Mouse (Mus musculus) gastrocnemius, adult 18-20 months (tissue): ENCODE results near the gene Ptpn3. TPM values are rescaled to one million over a fixed set of nuclear protein-coding genes. Genes with fewer than 3 reads are reported as not detected.
A peak's percentile ranks its signal among the peaks of the same experiment; 100 is the strongest.
"Not testable (repeated sequence)": the region's sequence is repeated elsewhere in the genome, so short reads cannot be mapped to it uniquely, and the experiment has no call there.

ENCODE experiments used
- DNase-seq: peaks from one replicate; pipeline ENCODE4 v3.0.0; 2021; ENCODE audit warnings: low spot score
- total RNA-seq, 2 experiments: library from RNA; stranded (reverse); gene quantifications; 2 replicates each; pipeline ENCODE4 v1.2.3; 2021

The Ptpn3 gene
- total RNA-seq, 2 experiments from 2014 or later = 43.7 to 51.4 TPM

DNA sequence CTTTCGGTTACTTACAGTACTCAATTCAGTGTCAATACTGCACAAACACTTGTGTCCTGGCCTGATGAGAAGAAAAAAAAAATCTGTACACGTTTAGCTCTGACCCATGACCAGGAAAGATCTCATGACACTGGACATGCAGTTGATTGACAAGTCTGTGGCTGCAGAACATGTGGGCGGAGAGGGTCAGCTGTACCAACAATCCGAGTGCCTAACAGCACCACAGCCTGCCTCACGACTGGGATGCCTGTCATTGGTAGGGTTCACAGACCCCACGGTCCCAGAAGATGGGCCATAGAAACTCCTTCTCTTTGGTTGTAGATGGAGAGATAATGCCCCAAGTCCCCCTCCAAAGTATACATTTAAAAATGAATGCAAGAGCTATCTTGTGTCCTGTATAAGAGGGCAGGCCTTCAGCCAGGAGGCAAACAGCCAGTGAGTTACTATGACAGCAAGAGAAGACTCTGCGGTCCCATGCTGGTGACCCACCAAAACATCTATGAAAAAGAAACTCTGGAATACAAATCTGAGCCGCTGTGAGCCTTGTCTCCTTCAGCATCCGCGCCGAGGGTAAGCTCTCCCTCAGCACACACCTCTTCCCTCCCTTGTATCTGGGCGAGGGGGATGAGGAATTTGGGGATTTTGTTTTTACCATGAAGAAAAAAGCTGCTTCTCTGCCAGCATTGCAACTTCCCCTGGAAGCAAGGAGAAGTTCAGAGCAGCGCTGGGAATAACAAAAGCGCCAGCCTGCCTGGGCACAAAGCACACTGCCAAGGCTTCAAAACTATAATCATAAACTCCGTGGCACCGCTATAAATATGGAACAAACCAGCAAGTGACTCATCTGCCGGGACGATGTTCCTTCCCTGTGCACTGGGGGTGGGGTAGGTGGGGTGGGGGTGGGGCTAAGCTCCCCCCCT lies 72.8 kb downstream of the Ptpn3 start:
- no peak for DNase-seq

DNA sequence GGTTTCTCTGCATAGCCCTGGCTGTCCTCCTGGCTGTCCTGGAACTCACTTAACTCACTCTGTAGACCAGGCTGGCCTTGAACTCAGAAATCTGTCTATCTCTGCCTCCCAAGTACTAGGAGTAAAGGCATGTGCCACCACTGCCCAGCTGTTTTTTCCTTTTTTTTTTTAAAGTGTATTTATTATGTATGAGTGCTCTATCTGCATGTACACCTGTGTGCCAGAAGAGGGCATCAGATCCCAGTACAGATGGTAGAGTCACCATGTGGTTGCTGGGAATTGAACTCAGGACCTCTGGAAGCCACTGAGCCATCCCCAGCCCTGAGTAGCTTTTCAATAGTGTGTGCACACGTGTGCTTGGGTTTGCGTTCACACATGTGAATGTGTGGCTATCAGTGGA lies 76.9 kb downstream of the Ptpn3 start:
- DNase-seq = no peak

DNA sequence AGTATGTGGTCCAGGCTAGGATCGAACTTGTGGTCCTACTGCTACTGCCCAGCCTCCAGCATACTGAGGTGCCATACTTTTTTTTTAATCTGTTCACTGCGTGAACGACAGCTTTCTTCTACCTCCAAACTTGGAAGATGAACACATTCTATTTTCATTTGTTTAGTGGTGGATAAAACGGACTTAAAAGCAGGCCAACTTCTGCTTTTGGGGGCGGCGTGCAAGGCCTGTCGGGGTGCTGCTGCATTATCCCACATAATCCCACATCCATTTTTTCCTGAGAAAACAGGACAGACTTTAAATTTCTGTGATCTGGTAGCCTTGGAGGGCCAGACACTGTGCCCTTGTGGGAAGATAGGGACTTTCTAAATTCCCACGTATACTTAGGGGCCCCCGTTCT lies 83.9 kb downstream of the Ptpn3 start:
- no peak for DNase-seq

DNA sequence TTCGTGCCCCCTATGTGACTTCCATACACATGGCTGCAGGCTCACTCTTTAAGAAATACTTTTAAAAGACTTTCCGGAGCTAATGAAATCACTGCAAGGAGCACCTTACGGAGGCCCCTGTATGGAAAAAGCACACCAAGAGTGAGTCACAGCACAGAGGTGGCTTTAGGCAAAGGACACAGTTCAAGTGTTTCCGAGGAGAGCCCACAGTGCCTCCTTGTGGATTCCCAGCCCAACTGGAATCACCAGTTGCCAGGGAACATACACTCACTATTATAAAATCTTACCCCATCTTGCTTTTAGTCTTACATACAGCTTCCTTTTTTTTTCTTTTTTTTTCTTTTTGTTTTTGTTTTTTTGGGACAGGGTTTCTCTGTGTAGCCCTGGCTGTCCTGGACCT lies 85.1 kb downstream of the Ptpn3 start:
- DNase-seq = no peak

DNA sequence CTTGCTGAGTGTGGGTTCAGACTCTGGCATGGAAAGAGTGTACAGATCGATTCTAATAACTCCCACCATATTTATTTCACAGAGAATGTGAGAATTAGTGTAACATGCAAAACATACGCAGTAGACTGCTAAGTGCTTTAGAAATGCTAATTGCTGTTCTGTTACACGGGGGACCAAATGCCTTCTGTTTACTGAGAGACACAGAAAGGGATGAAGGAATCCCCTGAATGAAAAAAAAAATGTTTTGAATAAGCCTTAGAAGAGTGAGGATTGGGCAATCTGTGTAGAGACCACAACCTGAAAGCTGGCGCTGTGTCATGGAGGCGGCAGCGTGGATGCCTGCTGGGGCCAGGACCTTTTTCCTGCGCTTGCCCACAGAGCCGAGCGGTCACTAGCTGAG lies 86.8 kb downstream of the Ptpn3 start:
- no peak for DNase-seq

DNA sequence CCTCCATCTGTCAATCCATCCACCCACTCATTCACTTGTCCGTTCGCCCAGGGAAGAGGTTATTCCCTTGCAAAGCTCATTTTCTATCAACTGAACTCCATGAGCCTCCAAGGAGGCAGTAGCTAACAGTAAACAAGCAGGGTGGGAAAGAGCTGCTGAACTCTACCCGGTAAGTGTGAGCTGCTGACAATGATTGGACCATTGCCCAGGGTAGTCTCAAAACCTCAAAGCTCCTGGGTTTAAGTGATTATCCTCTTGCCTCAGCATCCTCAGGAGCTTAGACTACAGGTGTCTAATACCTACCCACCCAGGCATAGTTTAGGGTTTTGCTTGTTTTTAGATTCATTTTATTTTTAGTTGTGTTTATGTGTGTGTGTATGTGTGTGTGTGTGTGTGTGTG lies 87.5 kb downstream of the Ptpn3 start:
- no peak for DNase-seq

DNA sequence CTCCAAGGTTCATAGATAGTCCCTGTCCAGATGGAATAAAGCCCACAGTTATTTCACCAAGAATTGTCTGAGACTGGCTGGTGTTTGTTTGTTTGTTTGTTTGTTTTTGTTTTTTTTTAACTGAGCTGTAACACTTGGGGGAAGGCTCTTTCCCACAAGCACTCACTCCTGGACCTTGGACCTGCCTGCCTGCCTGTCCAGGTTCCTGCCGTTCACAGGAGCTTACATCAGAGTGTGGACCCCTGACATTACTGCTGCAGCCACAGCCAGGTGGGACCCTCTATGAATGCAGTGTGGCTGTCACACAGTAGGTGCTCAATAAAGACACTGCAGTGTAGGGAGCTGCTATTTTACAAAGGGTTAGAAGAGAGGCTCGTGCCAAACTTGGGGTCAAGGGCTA lies 89.9 kb downstream of the Ptpn3 start:
- DNase-seq = no peak

DNA sequence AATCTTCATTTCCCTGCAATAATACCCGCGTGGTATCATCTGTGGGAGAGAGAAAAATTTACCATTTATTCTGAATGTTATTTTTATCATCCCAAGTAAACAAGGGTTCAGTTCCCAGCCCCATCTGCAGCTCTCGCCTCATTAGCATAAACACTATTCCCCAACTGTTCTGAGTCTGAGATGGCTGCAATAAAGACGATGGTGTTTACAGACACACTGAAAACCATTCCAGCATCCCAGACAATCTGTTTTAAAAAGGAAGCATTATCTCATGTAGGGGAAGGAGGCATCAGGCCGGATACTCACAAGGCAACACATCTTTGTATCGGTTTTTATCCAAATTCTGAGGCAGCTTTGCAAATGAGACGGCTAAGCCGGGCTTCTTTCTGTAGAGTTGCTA lies 95.7 kb downstream of the Ptpn3 start:
- no peak for DNase-seq

DNA sequence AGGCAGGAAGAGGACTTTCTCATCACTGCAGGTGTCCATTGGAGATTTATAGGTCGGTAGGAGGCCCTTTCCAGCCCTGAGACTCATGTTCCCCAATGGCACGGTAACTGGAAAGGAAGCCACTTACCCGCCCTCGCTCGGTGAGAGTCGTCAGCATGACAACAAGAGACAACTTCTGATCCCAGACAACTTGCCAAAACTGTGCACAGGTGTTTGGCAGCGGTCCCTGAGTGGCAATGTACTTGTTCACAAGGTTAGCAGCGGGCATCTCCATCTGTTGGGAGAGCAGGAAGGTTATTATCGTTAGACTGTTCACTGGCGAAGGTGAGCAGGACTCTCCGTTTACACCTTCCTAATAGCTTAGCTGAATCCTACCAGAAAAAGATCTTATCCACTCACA lies 96.9 kb downstream of the Ptpn3 start:
- DNase-seq = peak; percentile 89

DNA sequence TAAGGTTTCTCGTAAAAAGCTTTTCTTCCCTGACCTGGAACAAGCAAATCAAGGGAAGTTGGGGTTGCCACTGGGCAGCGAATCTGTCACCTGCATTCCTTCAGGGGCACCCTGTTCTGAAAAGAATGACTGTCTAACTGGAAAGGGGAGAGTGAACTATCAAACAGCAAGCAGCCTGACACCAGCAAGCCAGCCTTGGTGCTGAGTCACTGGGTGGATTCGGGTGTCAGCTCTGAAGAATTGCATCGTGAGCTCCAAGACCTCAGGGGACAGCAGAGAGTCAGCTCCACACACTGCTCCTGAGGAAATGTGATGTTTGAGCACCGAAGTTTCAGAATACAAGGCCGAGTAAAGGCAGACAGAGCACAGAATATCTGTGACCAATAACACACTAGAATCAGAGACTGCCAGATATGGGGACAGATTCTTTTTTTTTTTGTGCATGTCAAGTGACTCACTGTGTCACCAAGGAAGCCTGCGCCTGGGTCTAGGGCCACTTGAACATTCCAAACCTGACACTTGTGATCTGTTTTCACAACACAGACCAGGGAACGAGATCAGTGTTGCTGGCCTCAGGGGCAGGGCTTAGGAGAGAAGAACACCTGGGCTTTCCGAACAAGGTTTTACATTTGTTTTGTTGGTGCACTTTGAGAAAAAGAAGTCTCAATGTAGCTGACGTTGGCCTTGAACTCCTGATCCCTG lies 98.8 kb downstream of the Ptpn3 start:
- peak; percentile 72 for DNase-seq

DNA sequence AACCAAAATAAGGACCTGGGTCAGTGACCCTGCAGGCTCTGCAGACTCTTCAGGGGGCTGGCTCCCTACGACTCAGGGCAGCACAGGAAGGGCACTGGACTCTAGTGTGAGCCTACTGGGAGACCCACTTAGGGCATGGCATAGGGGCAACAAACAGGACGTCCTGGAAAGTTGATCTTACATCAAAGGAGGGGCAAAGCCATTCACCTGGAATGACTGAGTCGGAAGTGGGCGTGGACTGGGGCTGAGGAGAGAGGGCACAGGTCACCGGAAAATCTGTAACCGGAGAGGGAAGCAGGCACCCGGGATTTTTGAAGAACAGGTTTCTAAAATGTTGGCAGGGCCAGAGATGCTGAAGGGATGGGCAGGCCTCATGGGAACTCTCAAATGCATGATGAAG lies 99.5 kb downstream of the Ptpn3 start:
- peak; percentile 20 for DNase-seq

DNA sequence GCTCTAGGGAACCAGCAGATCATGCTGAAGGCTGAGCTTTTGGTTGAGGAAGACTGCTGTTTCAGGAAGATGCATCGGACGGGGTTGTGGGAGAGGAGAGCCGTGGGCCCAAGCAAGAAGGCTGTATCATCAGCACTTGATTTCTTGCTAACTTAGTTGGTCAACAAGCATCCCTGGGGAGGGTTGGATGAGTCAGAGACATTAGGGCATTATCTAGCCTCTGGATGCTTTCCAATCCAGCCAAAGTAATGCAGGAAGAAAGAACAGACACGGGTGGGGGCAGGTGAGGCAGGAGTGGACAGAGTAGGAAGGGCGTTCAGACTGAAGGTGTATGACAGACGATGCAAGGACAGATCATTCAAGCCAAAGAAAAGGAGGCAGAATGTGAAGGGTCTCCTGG lies 101.0 kb downstream of the Ptpn3 start:
- peak; percentile 28 for DNase-seq

DNA sequence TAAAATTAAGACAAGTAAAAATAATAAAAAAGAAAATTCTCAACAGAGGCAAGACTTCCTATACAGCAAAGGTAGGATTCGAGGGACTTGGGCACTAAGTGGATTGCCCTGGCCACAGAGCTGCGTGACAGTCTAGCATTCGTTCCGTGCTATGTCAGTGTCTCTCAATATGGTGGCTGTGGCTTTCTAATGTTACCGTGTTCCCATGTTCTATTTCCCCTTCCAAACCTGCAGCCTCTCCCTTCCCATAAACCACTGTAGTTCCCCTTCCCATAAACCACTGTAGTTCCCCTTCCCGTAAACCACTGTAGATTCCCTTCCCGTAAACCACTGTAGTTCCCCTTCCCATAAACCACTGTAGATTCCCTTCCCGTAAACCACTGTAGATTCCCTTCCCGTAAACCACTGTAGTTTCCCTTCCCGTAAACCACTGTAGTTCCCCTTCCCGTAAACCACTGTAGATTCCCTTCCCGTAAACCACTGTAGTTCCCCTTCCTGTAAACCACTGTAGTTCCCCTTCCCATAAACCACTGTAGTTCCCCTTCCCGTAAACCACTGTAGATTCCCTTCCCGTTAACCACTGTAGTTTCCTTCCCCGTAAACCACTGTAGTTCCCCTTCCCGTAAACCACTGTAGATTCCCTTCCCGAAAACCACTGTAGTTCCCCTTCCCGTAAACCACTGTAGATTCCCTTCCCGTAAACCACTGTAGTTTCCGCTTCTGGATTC lies 102.8 kb downstream of the Ptpn3 start:
- DNase-seq = not testable (repeated sequence)

DNA sequence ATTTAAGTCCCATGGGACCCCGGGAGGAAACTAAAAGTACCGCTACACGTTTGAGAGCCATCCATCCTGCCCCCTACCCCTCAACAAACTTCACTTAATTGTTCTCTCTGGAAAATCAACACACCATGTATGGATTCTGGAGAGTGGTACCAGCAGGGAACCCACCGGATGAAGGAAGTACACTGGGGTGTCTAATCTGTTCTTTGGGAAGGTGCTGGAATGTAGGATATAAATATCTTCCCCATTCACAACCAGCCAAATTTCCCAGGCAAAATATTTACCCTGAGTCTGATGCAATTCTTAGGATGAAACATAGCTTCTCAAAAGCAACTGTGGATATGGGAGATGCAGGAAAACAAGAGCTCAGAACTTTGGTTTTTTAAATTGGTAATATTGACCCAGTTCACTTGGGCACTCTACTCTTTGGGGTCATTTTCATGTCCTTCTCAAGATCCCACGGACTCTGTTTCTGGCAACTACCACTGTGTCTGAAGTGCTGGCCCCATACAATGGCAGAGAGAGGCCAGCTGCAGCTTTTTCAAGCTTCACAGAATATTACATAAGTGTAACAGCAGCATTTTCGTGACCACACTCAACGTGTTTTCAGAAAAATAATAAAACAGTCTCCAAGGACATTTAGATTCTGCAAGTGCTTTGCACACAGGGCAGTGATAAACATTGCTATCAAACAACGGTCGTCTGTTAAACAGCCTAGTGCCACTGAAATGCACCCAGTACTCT lies 109.9 kb downstream of the Ptpn3 start:
- no peak for DNase-seq

DNA sequence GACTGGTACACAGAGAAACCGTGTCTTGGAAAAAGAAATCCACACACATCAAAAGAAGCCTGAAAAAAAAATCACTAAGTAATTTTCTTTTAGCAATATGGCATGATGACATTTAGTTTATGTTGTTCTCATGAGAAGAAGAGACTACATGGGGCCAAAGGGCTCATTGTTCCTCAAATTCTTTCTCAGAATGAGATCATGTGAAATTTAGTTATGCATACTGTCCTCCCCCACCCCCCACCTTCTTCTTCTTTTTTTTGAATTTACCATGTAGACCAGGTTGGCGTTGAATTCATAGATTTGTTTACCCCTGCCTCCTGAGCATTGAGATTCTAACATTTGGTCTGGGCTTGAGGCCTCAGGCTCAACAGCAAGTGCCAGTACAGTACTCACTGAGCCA lies 111.8 kb downstream of the Ptpn3 start:
- no peak for DNase-seq

DNA sequence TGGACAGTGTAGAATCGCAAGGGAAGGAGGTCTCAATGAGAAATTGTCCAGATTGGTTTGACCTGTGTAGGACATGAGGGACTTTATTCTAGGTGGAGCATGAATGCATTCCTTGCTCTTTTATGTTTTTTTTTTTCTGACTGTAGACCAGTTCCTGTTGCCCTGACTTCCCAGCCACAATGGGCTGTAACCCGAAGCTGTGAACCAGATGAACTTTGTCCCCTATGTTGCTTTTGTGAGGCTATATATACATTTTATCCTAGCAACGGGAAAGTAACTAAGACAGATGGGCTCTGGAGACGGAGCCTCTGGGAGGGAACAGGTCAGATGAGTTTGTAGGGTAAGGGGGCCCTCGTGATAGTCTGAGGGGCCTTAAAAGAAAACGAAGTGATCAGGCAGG lies 115.6 kb downstream of the Ptpn3 start:
- no peak for DNase-seq

DNA sequence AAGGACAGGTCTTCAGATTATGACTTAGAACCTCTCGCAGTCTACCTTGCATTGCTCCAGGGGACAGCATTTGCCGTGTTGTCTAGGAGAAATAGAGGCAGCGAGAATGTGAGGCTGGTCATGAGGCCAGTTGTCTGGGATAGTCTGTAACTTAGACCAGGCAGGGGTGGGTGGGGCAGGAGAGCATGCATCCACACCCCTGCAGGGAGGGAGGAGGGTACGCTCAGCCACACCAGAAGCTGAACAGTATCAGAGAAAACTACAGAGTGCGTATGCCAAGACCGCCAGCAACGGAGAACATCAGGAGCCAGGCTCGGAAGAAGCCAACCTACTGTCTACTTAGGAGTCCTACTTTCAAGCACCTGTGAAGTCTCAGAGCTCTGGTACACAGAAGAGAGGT lies 116.2 kb downstream of the Ptpn3 start:
- DNase-seq = no peak

DNA sequence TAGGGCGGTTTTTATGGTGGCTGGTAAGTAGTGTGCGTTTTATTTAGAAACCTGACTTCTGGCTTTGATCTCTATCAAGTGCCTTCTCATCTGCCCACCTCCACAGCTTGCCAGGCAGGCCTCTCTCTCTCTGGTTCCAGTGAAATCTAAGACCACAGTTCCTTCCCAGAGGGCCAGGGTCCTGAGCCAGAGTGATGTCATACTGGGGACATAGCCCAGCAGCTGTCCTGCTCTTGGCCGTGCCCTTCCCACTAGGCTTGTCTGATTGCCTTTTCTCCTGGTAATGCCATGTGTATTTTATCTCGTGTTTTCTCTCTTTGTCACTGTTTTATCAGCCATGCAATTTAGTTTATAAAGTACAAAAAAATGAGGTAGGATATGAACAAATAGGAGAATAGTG lies 118.1 kb downstream of the Ptpn3 start:
- DNase-seq = peak; percentile 93

DNA sequence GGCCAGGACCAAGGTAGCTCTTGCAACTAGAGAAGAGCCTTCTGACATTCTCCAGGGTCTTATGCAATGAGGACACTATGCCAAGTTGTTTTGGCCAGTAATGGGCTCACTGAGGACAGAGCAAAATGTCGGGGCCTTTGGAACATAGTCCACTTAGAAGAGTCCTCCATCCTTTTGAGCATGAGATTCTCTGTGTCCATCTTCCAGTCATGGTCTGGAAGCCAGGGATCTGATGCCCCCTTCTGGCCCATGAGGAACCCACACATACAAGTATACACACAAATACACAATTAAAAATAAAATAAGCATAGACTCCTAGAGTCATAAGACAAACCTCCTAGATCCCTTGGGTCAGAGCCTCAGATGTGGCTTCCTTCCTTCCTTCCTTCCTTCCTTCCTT lies 120.1 kb downstream of the Ptpn3 start:
- peak; percentile 40 for DNase-seq

DNA sequence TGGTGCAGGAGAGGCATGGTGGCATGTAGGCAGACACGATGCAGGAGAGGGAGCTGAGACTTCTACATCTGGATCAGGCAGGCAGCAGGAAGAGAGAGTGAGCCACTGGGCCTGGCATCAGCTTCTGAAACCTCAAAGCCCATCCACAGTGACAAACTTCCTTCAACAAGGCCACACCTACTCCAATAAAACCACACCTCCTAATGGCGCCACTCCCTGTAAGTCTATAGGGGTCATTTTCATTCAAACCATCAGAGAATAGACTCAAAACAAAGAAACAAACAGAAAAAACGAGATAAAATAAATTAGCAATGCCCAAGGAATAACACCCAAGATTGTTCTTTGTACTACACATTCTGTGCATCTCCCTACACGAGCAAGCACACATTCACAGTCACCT lies 122.8 kb downstream of the Ptpn3 start:
- DNase-seq = no peak

DNA sequence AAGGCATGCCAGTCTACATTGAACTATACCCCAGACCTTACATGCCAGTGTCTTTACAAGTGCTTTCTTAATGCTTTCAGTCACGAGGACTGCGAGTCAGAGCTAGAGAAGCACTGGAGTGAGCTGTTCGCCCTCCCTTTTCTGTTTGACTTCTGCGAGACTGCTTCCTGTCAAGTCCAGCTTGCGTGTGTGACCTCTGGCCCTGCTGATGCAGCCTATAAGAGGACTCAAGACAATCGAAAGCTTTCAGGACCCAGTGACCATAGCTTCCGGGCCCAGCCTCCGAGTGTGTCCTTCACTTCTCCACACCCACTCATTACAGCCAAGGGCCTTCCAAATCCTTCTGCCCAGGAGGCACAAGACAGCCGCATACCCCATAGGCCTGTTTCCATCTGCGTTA lies 126.3 kb downstream of the Ptpn3 start:
- DNase-seq = no peak

DNA sequence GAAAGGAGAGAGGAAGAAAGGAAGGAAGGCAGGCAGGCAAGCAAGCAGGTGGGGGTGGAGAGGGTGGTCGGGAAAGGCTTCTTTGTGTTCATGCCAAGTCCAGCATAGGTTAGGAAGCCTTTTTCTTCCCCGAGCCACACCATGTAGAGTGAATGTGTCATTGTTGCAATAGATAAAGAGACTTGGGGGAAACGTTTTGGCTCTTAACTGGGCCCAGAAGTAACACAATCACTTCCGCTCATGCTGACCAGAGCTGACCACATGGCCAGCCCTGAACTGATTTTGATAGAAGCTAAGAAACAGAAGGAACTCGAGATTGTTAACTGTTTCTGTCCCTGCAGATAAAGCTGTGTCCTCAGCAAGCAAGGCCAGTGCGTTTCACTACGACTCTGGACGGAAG lies 128.8 kb downstream of the Ptpn3 start:
- no peak for DNase-seq
